Mouse (Mus musculus): Measurements from ENCODE around the gene Ndufb7. TPM values are rescaled to one million over a fixed set of nuclear protein-coding genes. Genes with fewer than 3 reads are reported as not detected.
"Not testable (repeated sequence)": the region's sequence is repeated elsewhere in the genome, so short reads cannot be mapped to it uniquely, and the experiment has no call there.

The Ndufb7 gene
- polyA plus RNA-seq, 1 experiment from 2014 or later, result 348 TPM

- Histone ChIP-seq H3K4me2 (peak overlapping the region; percentile 84), H3K9me3 (no peaks in the 10 kb centered on the region)
- ATAC-seq (replicated peaks), result peak; percentile 98
Measured at GRCm38 (mm10) chr8:83594167-83595049, 27.9 kb downstream of the Ndufb7 start.

GRCm38 (mm10) chr8:83595050-83595345 lies 28.5 kb downstream of the Ndufb7 start:
- Histone ChIP-seq H3K4me3 (peak overlapping the region; percentile 94), H3K4me2 (peak overlapping the region; percentile 55), H3K27ac (peak overlapping the region; percentile 95), H3K9ac (peak overlapping the region; percentile 51), H3K4me1 (peaks cover 42% of the 10 kb centered on the region)
- H3K9me3 ChIP-seq; H3K36me3 ChIP-seq (replicated peaks); H3K27me3 ChIP-seq (replicated peaks); ATAC-seq (replicated peaks): not testable (repeated sequence)
- WGBS, result 56% methylated on average over 3 of the region's 3 CpGs

More at GRCm38 (mm10) chr8:83594167-83595049, 27.9 kb downstream of the Ndufb7 start:
- Histone ChIP-seq H3K27me3 (replicated peaks) (no peaks in the 10 kb centered on the region), H3K36me3 (replicated peaks) (no peaks in the 10 kb centered on the region), H3K4me1 (peaks cover 48% of the 10 kb centered on the region), H3K27ac (peak overlapping the region; percentile 95), H3K4me3 (peak overlapping the region; percentile 94), H3K9ac (peak overlapping the region; percentile 87)
- WGBS, result under 1% methylated on average over 43 of the region's 43 CpGs

- H3K9ac ChIP-seq, result no peak overlapping the region
- no peak overlapping the region for H3K4me3 ChIP-seq
- no peak overlapping the region for H3K4me2 ChIP-seq
- no peak for ATAC-seq (replicated peaks)
- 18% methylated on average over 3 of the region's 3 CpGs for WGBS
- H3K9me3 ChIP-seq, result no peaks in the 10 kb centered on the region
- H3K27ac ChIP-seq, result no peak overlapping the region
- H3K4me1 ChIP-seq, result peaks cover 29% of the 10 kb centered on the region
- H3K36me3 ChIP-seq (replicated peaks), result no peaks in the 10 kb centered on the region
- H3K27me3 ChIP-seq (replicated peaks), result no peaks in the 10 kb centered on the region
Measured at GRCm38 (mm10) chr8:83596369-83596768, 29.9 kb downstream of the Ndufb7 start.

- no peak overlapping the region for H3K4me3 ChIP-seq
- no peak overlapping the region for H3K9ac ChIP-seq
- H3K4me1 ChIP-seq, result peaks cover 11% of the 10 kb centered on the region
- H3K9me3 ChIP-seq, result no peaks in the 10 kb centered on the region
- H3K4me2 ChIP-seq, result no peak overlapping the region
- no peaks in the 10 kb centered on the region for H3K27me3 ChIP-seq (replicated peaks)
- H3K27ac ChIP-seq, result no peak overlapping the region
- 3% methylated on average over 1 of the region's 1 CpGs for WGBS
- no peaks in the 10 kb centered on the region for H3K36me3 ChIP-seq (replicated peaks)
- no peak for ATAC-seq (replicated peaks)
Measured at GRCm38 (mm10) chr8:83598146-83598545, 31.7 kb downstream of the Ndufb7 start.

GRCm38 (mm10) chr8:83599814-83600213 lies 33.3 kb downstream of the Ndufb7 start:
- Histone ChIP-seq H3K27ac (no peak overlapping the region), H3K4me3 (no peak overlapping the region), H3K4me1 (peaks cover 6% of the 10 kb centered on the region; the same call in 1 of the 2 replicates), H3K4me2 (no peak overlapping the region), H3K9ac (no peak overlapping the region), H3K36me3 (replicated peaks) (no peaks in the 10 kb centered on the region), H3K27me3 (replicated peaks) (no peaks in the 10 kb centered on the region), H3K9me3 (no peaks in the 10 kb centered on the region)
- ATAC-seq (replicated peaks), result no peak

- H3K27ac ChIP-seq, result no peak overlapping the region
- no peaks in the 10 kb centered on the region for H3K9me3 ChIP-seq
- H3K4me1 ChIP-seq, result peaks cover 6% of the 10 kb centered on the region
- H3K4me3 ChIP-seq, result no peak overlapping the region
- no peak for ATAC-seq (replicated peaks)
- 89% methylated on average over 2 of the region's 2 CpGs for WGBS
- no peak overlapping the region for H3K9ac ChIP-seq
- no peaks in the 10 kb centered on the region for H3K36me3 ChIP-seq (replicated peaks)
- H3K4me2 ChIP-seq, result no peak overlapping the region
- H3K27me3 ChIP-seq (replicated peaks), result no peaks in the 10 kb centered on the region
Measured at GRCm38 (mm10) chr8:83602650-83603029, 36.2 kb downstream of the Ndufb7 start.

GRCm38 (mm10) chr8:83607661-83608397 lies 41.4 kb downstream of the Ndufb7 start, which contains the start of the genes Tecr and Dnajb1:
Gene Tecr, minus strand, starts transcription at chr8:83607971.
Gene Dnajb1, plus strand, starts transcription at chr8:83608193.
- H3K9me3 ChIP-seq, result no peaks in the 10 kb centered on the region
- under 1% methylated on average over 69 of the region's 69 CpGs for WGBS
- ATAC-seq (replicated peaks), result peak; percentile 98
- peak within 1 kb of the TSS; percentile 79 for H3K4me3 ChIP-seq
- H3K27ac ChIP-seq, result peak within 1 kb of the TSS; percentile 98
- H3K4me2 ChIP-seq, result peak within 1 kb of the TSS; percentile 81
- H3K36me3 ChIP-seq (replicated peaks), result peaks cover 28% of the 10 kb centered on the region
- no peaks in the 10 kb centered on the region for H3K27me3 ChIP-seq (replicated peaks)
- H3K9ac ChIP-seq, result peak within 1 kb of the TSS; percentile 79
- peaks cover 25% of the 10 kb centered on the region for H3K4me1 ChIP-seq

GRCm38 (mm10) chr8:83608398-83608829 lies 41.9 kb downstream of the Ndufb7 start:
- H3K4me1 ChIP-seq, result peaks cover 25% of the 10 kb centered on the region
- ATAC-seq (replicated peaks), result peak; percentile 77

GRCm38 (mm10) chr8:83609086-83609485 lies 42.6 kb downstream of the Ndufb7 start:
- no peak for ATAC-seq (replicated peaks)
- H3K4me2 ChIP-seq, result peak overlapping the region; percentile 81
- no peaks in the 10 kb centered on the region for H3K27me3 ChIP-seq (replicated peaks)
- H3K4me3 ChIP-seq, result peak overlapping the region; percentile 79
- peak overlapping the region; percentile 98 for H3K27ac ChIP-seq
- H3K9me3 ChIP-seq, result no peaks in the 10 kb centered on the region
- WGBS, result 35% methylated on average over 9 of the region's 9 CpGs
- H3K4me1 ChIP-seq, result peaks cover 25% of the 10 kb centered on the region
- peak overlapping the region; percentile 79 for H3K9ac ChIP-seq
- H3K36me3 ChIP-seq (replicated peaks), result peaks cover 33% of the 10 kb centered on the region

More at GRCm38 (mm10) chr8:83608398-83608829, 41.9 kb downstream of the Ndufb7 start:
- H3K27me3 ChIP-seq (replicated peaks), result no peaks in the 10 kb centered on the region
- H3K36me3 ChIP-seq (replicated peaks), result peaks cover 33% of the 10 kb centered on the region
- peak overlapping the region; percentile 81 for H3K4me2 ChIP-seq
- under 1% methylated on average over 51 of the region's 51 CpGs for WGBS
- no peaks in the 10 kb centered on the region for H3K9me3 ChIP-seq
- peak overlapping the region; percentile 98 for H3K27ac ChIP-seq
- H3K9ac ChIP-seq, result peak overlapping the region; percentile 79
- H3K4me3 ChIP-seq, result peak overlapping the region; percentile 79

GRCm38 (mm10) chr8:83609547-83610180 lies 43.2 kb downstream of the Ndufb7 start:
- H3K9ac ChIP-seq, result peak overlapping the region; percentile 79; the same call in 1 of the 2 replicates
- peaks cover 25% of the 10 kb centered on the region for H3K4me1 ChIP-seq
- ATAC-seq (replicated peaks), result no peak
- H3K27me3 ChIP-seq (replicated peaks), result no peaks in the 10 kb centered on the region
- peak overlapping the region; percentile 81 for H3K4me2 ChIP-seq
- peak overlapping the region; percentile 79 for H3K4me3 ChIP-seq
- H3K9me3 ChIP-seq, result no peaks in the 10 kb centered on the region
- H3K27ac ChIP-seq, result no peak overlapping the region
- WGBS, result 95% methylated on average over 10 of the region's 10 CpGs
- H3K36me3 ChIP-seq (replicated peaks), result peaks cover 33% of the 10 kb centered on the region

- Histone ChIP-seq H3K27me3 (replicated peaks) (no peaks in the 10 kb centered on the region), H3K27ac (no peak overlapping the region), H3K4me2 (no peak overlapping the region), H3K9ac (no peak overlapping the region), H3K36me3 (replicated peaks) (peaks cover 33% of the 10 kb centered on the region), H3K4me1 (peaks cover 24% of the 10 kb centered on the region), H3K4me3 (no peak overlapping the region), H3K9me3 (no peaks in the 10 kb centered on the region)
- no peak for ATAC-seq (replicated peaks)
- 91% methylated on average over 4 of the region's 4 CpGs for WGBS
Measured at GRCm38 (mm10) chr8:83611921-83612320, 45.5 kb downstream of the Ndufb7 start.

GRCm38 (mm10) chr8:83613695-83614094 lies 47.2 kb downstream of the Ndufb7 start:
- Histone ChIP-seq H3K4me2 (no peak overlapping the region), H3K9me3 (no peaks in the 10 kb centered on the region), H3K9ac (no peak overlapping the region), H3K4me3 (no peak overlapping the region), H3K36me3 (replicated peaks) (peaks cover 33% of the 10 kb centered on the region), H3K27me3 (replicated peaks) (no peaks in the 10 kb centered on the region), H3K4me1 (peaks cover 19% of the 10 kb centered on the region), H3K27ac (no peak overlapping the region)
- no peak for ATAC-seq (replicated peaks)
- WGBS, result 92% methylated on average over 4 of the region's 4 CpGs
